Mouse (Mus musculus): ENCODE results near the gene Zhx3.

Gene Zhx3

GRCm38 (mm10) chr2:160804794-160805527 is 67.8 kb downstream of the Zhx3 start:
- no peak for DNase-seq (ENCODE audit: low read depth)

GRCm38 (mm10) chr2:160802326-160802725 is 70.5 kb downstream of the Zhx3 start:
- no peak for DNase-seq (ENCODE audit: low read depth)

GRCm38 (mm10) chr2:160800967-160801366 is 71.8 kb downstream of the Zhx3 start:
- DNase-seq (ENCODE audit: low read depth), result no peak

DNA sequence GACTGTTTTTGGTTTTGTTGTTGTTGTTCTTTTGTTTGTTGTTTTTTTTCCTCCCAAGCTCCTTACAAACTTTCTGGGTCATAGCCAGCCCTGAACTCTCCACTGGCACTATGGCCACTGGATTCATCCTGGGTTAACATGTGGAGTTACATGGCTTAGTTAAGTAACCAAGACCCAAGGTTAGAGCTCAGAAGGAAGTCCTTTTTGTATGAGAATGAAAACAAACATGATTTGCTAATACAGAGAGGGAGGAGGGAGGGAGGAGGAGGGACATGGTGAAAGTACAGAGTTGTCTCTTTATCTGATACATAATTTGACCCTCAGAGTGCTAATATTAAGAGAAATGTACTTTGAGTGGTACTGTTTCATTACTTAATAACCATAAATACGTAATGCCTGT is 74.6 kb downstream of the Zhx3 start:
- no peak for DNase-seq (ENCODE audit: low read depth)

GRCm38 (mm10) chr2:160796973-160797372 is 75.8 kb downstream of the Zhx3 start:
- no peak for DNase-seq (ENCODE audit: low read depth)

DNA sequence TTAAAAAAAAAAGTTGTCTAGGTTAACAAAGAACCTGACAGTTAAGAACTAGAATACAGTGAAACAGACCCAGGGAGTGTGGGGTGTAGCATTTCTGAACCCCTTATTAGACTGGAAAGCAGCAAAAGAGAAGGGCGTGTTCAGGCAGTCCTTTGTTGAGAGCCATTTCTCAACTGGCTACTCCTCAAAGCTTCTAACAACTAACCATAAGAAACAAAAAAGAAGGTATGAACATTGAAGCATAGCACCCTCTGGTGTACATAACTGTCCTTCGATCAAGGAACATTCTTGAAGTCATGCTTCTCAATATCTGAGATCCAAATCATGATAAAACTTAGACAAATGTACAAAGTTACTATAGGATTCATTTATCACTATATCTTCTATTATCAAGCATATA is 79.7 kb downstream of the Zhx3 start:
- DNase-seq (ENCODE audit: low read depth), result peak; percentile 72

DNA sequence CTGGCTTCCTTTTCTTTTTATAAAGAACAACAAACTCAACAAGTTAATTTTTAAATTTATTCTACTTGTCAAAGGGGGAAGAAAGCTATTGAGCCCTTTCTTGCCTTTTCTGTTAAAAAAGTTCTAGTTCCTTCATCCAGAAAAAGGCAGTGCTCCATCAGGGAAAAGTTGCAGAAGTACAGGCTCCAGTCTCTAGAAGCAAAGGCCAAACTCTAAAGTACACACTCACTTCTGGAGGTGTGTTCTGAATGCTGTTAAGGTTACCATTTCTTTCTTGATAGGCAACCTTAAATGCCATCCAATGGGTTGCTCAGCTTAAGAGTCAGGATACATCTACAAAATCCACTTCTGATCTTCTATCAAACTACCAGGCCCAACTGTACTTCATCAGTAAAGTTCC is 83.1 kb downstream of the Zhx3 start:
- no peak for DNase-seq (ENCODE audit: low read depth)

- DNase-seq (ENCODE audit: low read depth), result no peak
These were observed 83.8 kb downstream of the Zhx3 start for GRCm38 (mm10) chr2:160789046-160789445.

DNA sequence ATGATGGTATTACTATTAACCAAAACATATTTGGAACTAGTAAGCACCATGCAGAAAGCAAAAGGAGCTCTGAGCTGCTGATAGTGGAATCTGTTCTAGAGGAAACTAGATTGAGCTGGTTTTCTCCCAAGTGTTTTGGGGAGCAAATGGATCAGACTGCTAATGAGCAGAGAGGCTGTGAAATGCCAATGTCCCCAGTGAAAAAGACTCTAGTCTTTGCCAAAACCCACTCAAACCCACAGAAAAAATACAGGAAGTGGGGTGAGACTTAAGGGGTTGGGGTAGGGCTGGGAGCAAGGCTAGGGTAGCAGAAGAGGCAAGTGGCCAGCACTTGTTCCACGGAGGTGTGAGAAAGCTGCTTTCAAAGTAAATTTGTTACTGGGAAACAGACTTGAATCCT is 86.5 kb downstream of the Zhx3 start:
- no peak for DNase-seq (ENCODE audit: low read depth)

- no peak for DNase-seq (ENCODE audit: low read depth)
These were observed 92.0 kb downstream of the Zhx3 start for GRCm38 (mm10) chr2:160780834-160781219.

GRCm38 (mm10) chr2:160780154-160780833 is 92.5 kb downstream of the Zhx3 start:
- DNase-seq (ENCODE audit: low read depth), result peak; percentile 36

DNA sequence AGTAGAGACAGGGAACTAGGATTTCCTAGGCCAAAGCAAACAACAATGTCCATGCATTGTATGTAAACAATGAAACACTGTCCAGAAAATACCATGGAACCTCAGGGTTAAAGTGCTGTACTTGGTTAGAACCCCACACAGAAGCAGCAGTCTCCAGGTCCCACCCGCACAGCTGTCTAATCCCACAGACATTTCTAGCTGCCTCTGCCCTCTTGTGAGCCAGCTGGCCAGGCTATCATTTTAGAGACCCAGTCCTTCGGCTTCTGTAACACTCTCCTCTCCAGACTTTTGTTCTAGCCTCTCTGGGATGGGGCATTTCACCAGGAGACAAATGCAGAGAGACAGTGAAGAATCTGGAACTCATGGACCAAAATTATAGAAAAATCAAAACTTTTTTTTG is 94.8 kb downstream of the Zhx3 start:
- no peak for DNase-seq (ENCODE audit: low read depth)

- no peak for DNase-seq (ENCODE audit: low read depth)
These were observed 101.2 kb downstream of the Zhx3 start for GRCm38 (mm10) chr2:160771325-160772276.

DNA sequence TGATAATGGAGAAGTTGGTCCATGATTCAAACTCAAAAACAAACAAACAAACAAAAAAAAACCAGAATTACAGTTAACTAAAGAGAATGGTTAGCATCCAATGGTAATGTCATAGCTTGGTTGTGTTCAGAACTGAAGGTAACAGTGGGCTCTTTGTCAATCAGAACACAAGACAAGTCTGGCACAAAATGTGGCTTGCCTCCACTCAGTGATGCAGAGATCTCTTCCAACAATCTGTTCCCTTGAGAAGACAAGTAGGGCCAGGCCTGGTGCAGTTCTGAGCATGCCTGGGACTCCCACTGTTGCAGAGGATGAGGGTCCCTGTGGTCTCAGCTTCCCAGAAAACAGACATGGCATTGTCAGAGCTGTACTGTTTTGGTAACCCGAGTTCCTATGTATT is 101.9 kb downstream of the Zhx3 start:
- DNase-seq (ENCODE audit: low read depth), result no peak

DNA sequence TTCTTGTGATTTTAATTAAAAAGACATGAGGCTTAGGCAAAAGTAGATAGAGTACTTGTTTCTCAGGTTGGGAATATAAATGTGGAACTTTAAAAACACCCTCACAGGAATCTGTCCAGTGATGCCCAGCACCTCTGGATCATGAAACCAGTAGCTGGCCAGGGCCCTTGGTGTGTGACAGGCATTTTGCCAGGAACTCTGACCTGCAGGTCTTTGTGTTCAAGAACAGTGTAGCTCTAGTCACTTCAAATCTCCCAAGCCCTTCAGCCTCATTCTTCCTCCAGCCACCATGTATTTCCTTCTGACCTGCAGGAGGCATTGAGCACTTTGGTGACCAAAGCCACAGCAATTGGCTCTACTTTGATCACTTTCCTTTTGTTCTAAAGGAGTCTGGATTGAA is 102.4 kb downstream of the Zhx3 start:
- DNase-seq (ENCODE audit: low read depth), result no peak

GRCm38 (mm10) chr2:160768997-160769396 is 103.8 kb downstream of the Zhx3 start:
- DNase-seq (ENCODE audit: low read depth), result no peak

DNA sequence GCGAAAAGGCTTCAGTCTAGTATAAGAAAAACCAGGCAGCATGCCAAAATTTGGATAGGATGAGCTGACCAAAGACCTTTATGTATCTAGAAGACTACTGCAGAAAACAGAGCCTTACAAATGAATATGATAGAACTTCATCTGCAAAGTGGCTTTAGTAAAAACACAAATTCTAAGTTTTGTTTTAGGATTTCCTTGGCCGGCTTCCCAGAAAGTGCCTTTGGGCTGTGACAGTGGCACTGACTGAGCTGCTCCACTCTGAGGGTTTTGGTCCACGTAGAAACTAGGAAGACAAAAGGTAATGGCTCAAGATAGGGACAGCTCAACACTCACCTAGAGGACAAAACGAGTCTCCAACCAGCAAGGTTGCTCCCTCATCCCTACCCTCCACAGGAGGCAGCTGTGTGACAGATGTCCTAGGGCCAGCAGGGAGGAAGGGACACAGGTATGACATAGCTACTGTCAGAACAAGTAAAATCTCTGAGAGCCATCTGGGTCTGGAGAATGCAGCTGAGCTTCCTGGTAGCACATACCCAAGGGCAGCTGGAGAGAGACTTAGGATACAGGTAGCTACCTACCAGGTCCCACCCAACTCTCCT is 104.6 kb downstream of the Zhx3 start:
- no peak for DNase-seq (ENCODE audit: low read depth)

- no peak for DNase-seq (ENCODE audit: low read depth)
These were observed 105.6 kb downstream of the Zhx3 start for GRCm38 (mm10) chr2:160767201-160767600.

DNA sequence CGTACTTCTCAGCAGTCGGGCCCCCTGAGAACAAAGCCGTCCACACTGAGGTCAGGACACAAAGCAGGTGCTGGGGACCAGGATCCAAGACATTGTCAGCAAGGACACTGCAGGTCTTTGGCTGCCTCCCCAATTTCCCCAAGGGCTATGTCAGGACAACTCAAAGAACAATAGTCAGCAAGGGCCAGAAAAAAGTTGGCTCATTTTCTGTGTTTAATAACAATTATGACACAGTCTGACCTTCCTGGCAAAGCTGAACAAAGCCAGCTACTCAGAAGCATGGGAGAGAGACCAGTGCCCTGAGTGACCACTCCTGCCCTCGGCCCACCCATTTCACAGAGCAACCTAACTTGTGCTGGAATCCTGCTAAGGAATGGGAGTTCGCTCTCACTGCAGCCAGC is 106.4 kb downstream of the Zhx3 start:
- DNase-seq (ENCODE audit: low read depth), result no peak

DNA sequence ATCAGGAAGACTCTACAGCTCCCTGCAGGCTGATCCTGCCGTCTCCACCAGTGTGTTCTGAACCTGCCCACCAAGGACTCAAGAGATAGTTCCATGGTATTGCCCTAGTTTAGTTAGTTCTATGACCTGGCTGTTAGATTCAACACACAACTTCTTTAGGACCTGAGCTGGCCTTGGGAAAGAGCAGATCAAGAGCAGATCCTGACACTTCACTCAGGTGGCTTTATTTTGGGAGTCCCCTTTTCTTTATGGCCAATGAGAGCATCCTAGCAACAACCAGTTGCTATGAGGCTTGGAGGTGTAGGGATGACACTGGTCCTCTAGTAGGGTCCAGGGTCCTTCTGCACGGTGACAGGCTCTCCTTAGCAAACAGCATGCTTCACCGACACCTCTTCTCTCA is 107.7 kb downstream of the Zhx3 start:
- DNase-seq (ENCODE audit: low read depth), result no peak

GRCm38 (mm10) chr2:160764386-160764785 is 108.4 kb downstream of the Zhx3 start:
- DNase-seq (ENCODE audit: low read depth), result no peak

GRCm38 (mm10) chr2:160763816-160764215 is 109.0 kb downstream of the Zhx3 start:
- DNase-seq (ENCODE audit: low read depth), result peak; percentile 44
